Mouse (Mus musculus): ENCODE measurements around the gene Celf1. TPM values are rescaled to one million over a fixed set of nuclear protein-coding genes. Genes with fewer than 3 reads are reported as not detected.

Celf1 gene
- polyA plus RNA-seq, 1 experiment, result 34.8 TPM

GRCm38 (mm10) chr2:90975181-90975835, 35.1 kb downstream of the Celf1 start:
- Histone ChIP-seq H3K4me3 (replicated peaks; ENCODE audit: control insufficient read depth, low read depth, low read length) (no peak overlapping the region), H3K27ac (ENCODE audit: control insufficient read depth, insufficient read depth, low read depth, low read length, poor library complexity) (no peak overlapping the region), H3K4me1 (ENCODE audit: control insufficient read depth, insufficient read depth, low read length) (no peaks in the 10 kb centered on the region)
- 79% methylated on average over 7 of the region's 7 CpGs for WGBS
- no peak for TF ChIP-seq POLR2A (IDR thresholded peaks at IDR 0.05; ENCODE audit: borderline replicate concordance, control insufficient read depth, low read depth, low read length)
- no peak for TF ChIP-seq CTCF (IDR thresholded peaks at IDR 0.05; ENCODE audit: control insufficient read depth, insufficient read depth, low read length)

- TF ChIP-seq CTCF (IDR thresholded peaks at IDR 0.05; ENCODE audit: control insufficient read depth, insufficient read depth, low read length), result no peak
- TF ChIP-seq POLR2A (IDR thresholded peaks at IDR 0.05; ENCODE audit: borderline replicate concordance, control insufficient read depth, low read depth, low read length), result no peak
- WGBS, result 82% methylated on average over 2 of the region's 2 CpGs
- no peaks in the 10 kb centered on the region for H3K4me1 ChIP-seq (ENCODE audit: control insufficient read depth, insufficient read depth, low read length)
- H3K4me3 ChIP-seq (replicated peaks; ENCODE audit: control insufficient read depth, low read depth, low read length), result no peak overlapping the region
- no peak overlapping the region for H3K27ac ChIP-seq (ENCODE audit: control insufficient read depth, insufficient read depth, low read depth, low read length, poor library complexity)
These were observed 36.4 kb downstream of the Celf1 start for GRCm38 (mm10) chr2:90976590-90976989.

GRCm38 (mm10) chr2:90977291-90977690, 37.1 kb downstream of the Celf1 start:
- no peaks in the 10 kb centered on the region for H3K4me1 ChIP-seq (ENCODE audit: control insufficient read depth, insufficient read depth, low read length)
- no peak overlapping the region for H3K4me3 ChIP-seq (replicated peaks; ENCODE audit: control insufficient read depth, low read depth, low read length)
- WGBS, result 86% methylated on average over 4 of the region's 4 CpGs
- H3K27ac ChIP-seq (ENCODE audit: control insufficient read depth, insufficient read depth, low read depth, low read length, poor library complexity), result no peak overlapping the region
- TF ChIP-seq CTCF (IDR thresholded peaks at IDR 0.05; ENCODE audit: control insufficient read depth, insufficient read depth, low read length) (no peak), POLR2A (IDR thresholded peaks at IDR 0.05; ENCODE audit: borderline replicate concordance, control insufficient read depth, low read depth, low read length) (no peak)

- TF ChIP-seq CTCF (IDR thresholded peaks at IDR 0.05; ENCODE audit: control insufficient read depth, insufficient read depth, low read length) (no peak), POLR2A (IDR thresholded peaks at IDR 0.05; ENCODE audit: borderline replicate concordance, control insufficient read depth, low read depth, low read length) (no peak)
- Histone ChIP-seq H3K27ac (ENCODE audit: control insufficient read depth, insufficient read depth, low read depth, low read length, poor library complexity) (no peak overlapping the region), H3K4me3 (replicated peaks; ENCODE audit: control insufficient read depth, low read depth, low read length) (no peak overlapping the region), H3K4me1 (ENCODE audit: control insufficient read depth, insufficient read depth, low read length) (no peaks in the 10 kb centered on the region; the same call in 1 of the 2 replicates)
- 85% methylated on average over 3 of the region's 3 CpGs for WGBS
These were observed 45.9 kb downstream of the Celf1 start for GRCm38 (mm10) chr2:90986055-90986454.

- Histone ChIP-seq H3K4me3 (replicated peaks; ENCODE audit: control insufficient read depth, low read depth, low read length) (no peak overlapping the region), H3K27ac (ENCODE audit: control insufficient read depth, insufficient read depth, low read depth, low read length, poor library complexity) (no peak overlapping the region), H3K4me1 (ENCODE audit: control insufficient read depth, insufficient read depth, low read length) (no peaks in the 10 kb centered on the region)
- 96% methylated on average over 8 of the region's 8 CpGs for WGBS
- TF ChIP-seq POLR2A (IDR thresholded peaks at IDR 0.05; ENCODE audit: borderline replicate concordance, control insufficient read depth, low read depth, low read length) (no peak), CTCF (IDR thresholded peaks at IDR 0.05; ENCODE audit: control insufficient read depth, insufficient read depth, low read length) (no peak)
These were observed 68.4 kb downstream of the Celf1 start for GRCm38 (mm10) chr2:91008536-91008935.

GRCm38 (mm10) chr2:91013881-91014280, 73.7 kb downstream of the Celf1 start:
- WGBS, result 74% methylated on average over 2 of the region's 2 CpGs
- TF ChIP-seq POLR2A (IDR thresholded peaks at IDR 0.05; ENCODE audit: borderline replicate concordance, control insufficient read depth, low read depth, low read length) (no peak), CTCF (IDR thresholded peaks at IDR 0.05; ENCODE audit: control insufficient read depth, insufficient read depth, low read length) (no peak)
- Histone ChIP-seq H3K4me1 (ENCODE audit: control insufficient read depth, insufficient read depth, low read length) (no peaks in the 10 kb centered on the region), H3K4me3 (replicated peaks; ENCODE audit: control insufficient read depth, low read depth, low read length) (no peak overlapping the region), H3K27ac (ENCODE audit: control insufficient read depth, insufficient read depth, low read depth, low read length, poor library complexity) (no peak overlapping the region)

GRCm38 (mm10) chr2:91015386-91015785, 75.2 kb downstream of the Celf1 start:
- TF ChIP-seq POLR2A (IDR thresholded peaks at IDR 0.05; ENCODE audit: borderline replicate concordance, control insufficient read depth, low read depth, low read length), result no peak
- no peak for TF ChIP-seq CTCF (IDR thresholded peaks at IDR 0.05; ENCODE audit: control insufficient read depth, insufficient read depth, low read length)
- Histone ChIP-seq H3K4me1 (ENCODE audit: control insufficient read depth, insufficient read depth, low read length) (no peaks in the 10 kb centered on the region), H3K4me3 (replicated peaks; ENCODE audit: control insufficient read depth, low read depth, low read length) (no peak overlapping the region), H3K27ac (ENCODE audit: control insufficient read depth, insufficient read depth, low read depth, low read length, poor library complexity) (no peak overlapping the region)
- 89% methylated on average over 4 of the region's 4 CpGs for WGBS

GRCm38 (mm10) chr2:91018061-91018788, 78.0 kb downstream of the Celf1 start:
- no peaks in the 10 kb centered on the region for H3K4me1 ChIP-seq (ENCODE audit: control insufficient read depth, insufficient read depth, low read length)
- H3K27ac ChIP-seq (ENCODE audit: control insufficient read depth, insufficient read depth, low read depth, low read length, poor library complexity), result no peak overlapping the region
- 83% methylated on average over 8 of the region's 8 CpGs for WGBS
- TF ChIP-seq CTCF (IDR thresholded peaks at IDR 0.05; ENCODE audit: control insufficient read depth, insufficient read depth, low read length), result no peak
- TF ChIP-seq POLR2A (IDR thresholded peaks at IDR 0.05; ENCODE audit: borderline replicate concordance, control insufficient read depth, low read depth, low read length), result no peak
- no peak overlapping the region for H3K4me3 ChIP-seq (replicated peaks; ENCODE audit: control insufficient read depth, low read depth, low read length)
